Mouse (Mus musculus) heart, postnatal 4 days (tissue): ENCODE results near the gene Tsc22d2. TPM values are rescaled to one million over a fixed set of nuclear protein-coding genes. Genes with fewer than 3 reads are reported as not detected.

Experiments used
- DNase-seq: peaks from one replicate; pipeline ENCODE4 v3.0.0; 2021
- total RNA-seq, 2 experiments: library from RNA; stranded (reverse); gene quantifications; 2 replicates each; pipeline ENCODE4 v1.2.3; 2021

Tsc22d2 gene
- total RNA-seq, 2 experiments from 2014 or later = 46.7 to 49.8 TPM

- DNase-seq = no peak
Observed at GRCm38 (mm10) chr3:58515947-58516601, 101.6 kb downstream of the Tsc22d2 start.

Other genes with a start within 250 kb of the Tsc22d2 start
- 10 to 100 TPM; 40.9 to 42.8 TPM for gene Eif2a, start 111.1 kb downstream of the Tsc22d2 start, total RNA-seq
- 10 to 100 TPM; 25.6 to 26.7 TPM for gene Serp1, start 111.2 kb downstream of the Tsc22d2 start, total RNA-seq
- gene Selenot, start 161.9 kb downstream of the Tsc22d2 start, total RNA-seq = 100 to 1,000 TPM; 117 to 120 TPM
- under 1 TPM; 0.16 to 0.24 TPM for gene Erich6, start 222.5 kb downstream of the Tsc22d2 start, total RNA-seq